Mouse (Mus musculus) mesoderm, embryonic 11.5 days (tissue): ENCODE measurements around the gene Slc6a20b.
"Not testable (repeated sequence)": the region's sequence is repeated elsewhere in the genome, so short reads cannot be mapped to it uniquely, and the experiment has no call there.

Experiments
- DNase-seq: peaks from one replicate; pipeline ENCODE4 v3.0.0-alpha.2; 2012; ENCODE audit warnings: low read depth, low spot score

Gene Slc6a20b

GRCm38 (mm10) chr9:123632281-123632680 lies at the start of gene Slc6a20b:
Gene Slc6a20b, minus strand, starts transcription at chr9:123632565.
- no peak for DNase-seq

GRCm38 (mm10) chr9:123679198-123679597 lies 46.8 kb upstream of the Slc6a20b start:
- DNase-seq = no peak

- peak; percentile 23 for DNase-seq
Observed at GRCm38 (mm10) chr9:123678327-123679105, 46.2 kb upstream of the Slc6a20b start, which contains the start of the genes Ccr9 and Slc6a20a. Gene Ccr9, plus strand, starts transcription at chr9:123678439. Gene Slc6a20a, minus strand, starts transcription at chr9:123678885.

DNA sequence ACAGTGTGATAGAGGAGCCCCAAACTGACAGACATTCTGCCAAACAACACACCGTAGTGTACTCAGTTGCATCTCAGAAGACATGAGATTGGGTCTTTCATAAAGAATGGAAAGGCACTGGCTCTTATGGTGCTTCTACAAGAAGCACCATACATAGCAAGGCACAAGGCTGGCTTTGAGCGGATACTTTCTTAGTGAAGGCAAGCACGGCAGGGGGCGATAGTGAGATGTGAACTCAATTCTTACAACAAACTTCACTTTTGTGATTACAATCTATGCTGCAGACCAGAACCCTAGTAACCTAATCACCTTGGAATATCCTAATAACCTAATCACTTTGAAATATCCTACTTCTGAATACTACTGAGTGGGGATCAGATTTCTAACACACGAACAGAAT lies 33.3 kb upstream of the Slc6a20b start:
- peak; percentile 30 for DNase-seq

DNA sequence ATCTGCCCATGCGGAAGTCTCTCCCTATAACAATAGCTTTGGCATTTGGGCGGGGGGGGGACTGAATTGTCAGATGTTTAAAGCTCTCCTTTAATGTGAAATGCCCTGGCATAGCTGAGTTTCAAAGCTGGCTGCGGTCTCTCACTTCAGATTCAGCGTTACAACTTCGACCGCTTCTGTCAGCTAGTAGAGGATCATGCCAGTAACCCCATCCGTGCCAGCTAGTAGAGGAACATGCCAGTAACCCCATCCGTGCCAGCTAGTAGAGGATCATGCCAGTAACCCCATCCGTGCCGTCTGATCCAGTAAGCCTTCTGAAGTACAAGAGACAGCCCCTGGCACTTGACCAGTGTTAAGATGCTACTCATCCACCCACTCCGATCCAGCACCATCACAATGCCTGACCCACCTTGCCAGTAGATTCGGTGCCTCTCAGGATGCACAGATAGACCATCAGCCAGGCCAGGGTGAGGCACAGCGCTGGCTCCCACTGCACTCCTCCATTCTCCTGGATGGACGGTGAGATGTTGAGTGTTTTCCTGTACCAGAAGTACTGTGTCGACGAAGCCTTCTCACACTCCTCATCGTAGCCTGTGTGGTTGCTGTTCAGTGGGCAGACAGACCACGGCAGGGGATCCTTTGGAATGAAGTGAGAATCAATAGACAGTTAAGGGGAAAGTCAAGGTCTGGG lies 27.8 kb upstream of the Slc6a20b start:
- DNase-seq = not testable (repeated sequence)

- no peak for DNase-seq
Observed at GRCm38 (mm10) chr9:123658981-123659380, 26.6 kb upstream of the Slc6a20b start.

- no peak for DNase-seq
Observed at GRCm38 (mm10) chr9:123657457-123657856, 25.1 kb upstream of the Slc6a20b start.

DNA sequence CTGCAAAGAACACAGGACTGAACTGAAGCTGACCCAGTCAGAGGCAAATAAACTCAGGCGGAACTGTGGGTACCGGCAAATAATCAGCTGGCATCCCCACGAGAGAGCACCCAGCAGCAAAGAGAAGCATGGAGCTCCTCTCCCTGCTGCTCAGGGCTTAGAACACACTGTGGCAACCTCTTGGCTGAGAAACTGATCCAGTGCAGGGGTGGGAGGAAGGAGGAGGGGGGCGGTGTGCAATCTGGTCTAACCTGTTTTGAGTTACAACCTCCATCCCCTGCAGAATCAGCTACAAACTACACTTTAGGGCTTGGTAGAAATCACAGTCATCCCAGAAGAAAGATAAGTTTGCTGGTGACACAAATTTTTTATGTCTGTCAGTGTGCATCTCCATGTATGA lies 19.0 kb upstream of the Slc6a20b start:
- DNase-seq = no peak

GRCm38 (mm10) chr9:123649785-123650511 lies 17.6 kb upstream of the Slc6a20b start:
- DNase-seq = no peak

DNA sequence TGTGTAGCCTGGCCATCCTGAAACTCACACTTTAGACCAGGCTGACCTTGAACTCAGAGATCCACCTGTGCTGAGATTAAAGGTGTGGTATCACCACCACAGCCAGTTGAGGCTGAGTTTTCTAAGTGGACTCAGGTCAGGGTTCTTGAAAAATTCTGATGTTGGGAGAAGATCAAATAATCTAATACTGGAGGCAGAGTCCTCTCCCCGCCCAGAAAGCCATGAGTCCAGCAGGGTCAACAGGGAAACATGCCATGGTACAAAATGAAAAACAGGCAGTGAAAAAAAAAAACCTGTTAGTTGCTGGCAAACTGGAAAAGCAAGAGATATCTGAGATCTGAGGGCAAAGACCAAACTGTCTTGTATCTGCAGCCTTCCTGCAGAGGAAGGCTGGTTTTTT lies 7.7 kb upstream of the Slc6a20b start:
- DNase-seq = no peak

- peak; percentile 29 for DNase-seq
Observed at GRCm38 (mm10) chr9:123638668-123639089, 6.3 kb upstream of the Slc6a20b start.

- no peak for DNase-seq
Observed at GRCm38 (mm10) chr9:123638231-123638630, 5.9 kb upstream of the Slc6a20b start.

DNA sequence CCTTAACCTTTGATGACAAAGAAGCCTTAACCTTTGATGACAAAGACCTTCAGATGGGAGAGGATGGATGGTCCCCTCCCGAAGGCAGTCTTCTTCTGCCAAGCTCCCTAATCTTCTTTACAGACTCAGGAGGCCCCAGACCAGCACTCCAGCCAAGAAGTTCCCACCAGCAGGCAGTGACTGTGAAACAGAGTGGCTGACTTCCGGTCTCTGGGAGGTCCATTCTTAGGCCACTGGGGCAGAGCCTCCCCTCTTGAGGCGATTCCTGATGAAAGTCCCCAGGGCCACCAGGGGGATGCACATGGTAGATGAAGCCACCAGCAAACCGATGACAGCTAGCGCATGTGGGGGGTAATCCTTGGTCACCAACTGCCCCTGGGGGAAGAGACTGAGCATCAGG lies 4.4 kb upstream of the Slc6a20b start:
- no peak for DNase-seq

GRCm38 (mm10) chr9:123632993-123633392 lies 628 bp upstream of the Slc6a20b start:
- no peak for DNase-seq

GRCm38 (mm10) chr9:123631666-123632065 lies 699 bp downstream of the Slc6a20b start:
- DNase-seq = no peak

- DNase-seq = no peak
Observed at GRCm38 (mm10) chr9:123625821-123626220, 6.5 kb downstream of the Slc6a20b start.

DNA sequence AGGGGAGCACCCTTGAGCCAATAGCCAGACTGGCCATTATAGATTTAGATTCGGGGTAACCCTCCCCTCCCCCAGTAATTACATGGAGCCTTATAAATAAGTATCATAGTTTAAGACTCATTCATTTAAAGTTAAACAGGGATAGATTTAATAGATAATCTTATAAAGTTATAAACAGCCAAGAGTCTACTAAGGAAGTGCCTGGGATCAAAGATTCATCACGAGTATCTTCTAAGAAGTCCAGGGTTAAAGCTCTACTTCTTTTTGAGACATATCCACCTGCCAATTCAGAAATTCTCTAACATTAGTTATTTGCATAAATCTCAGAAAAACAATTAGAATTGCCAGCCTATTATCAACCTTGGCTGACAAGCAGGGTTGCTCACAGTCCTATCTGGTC lies 7.6 kb downstream of the Slc6a20b start:
- no peak for DNase-seq

DNA sequence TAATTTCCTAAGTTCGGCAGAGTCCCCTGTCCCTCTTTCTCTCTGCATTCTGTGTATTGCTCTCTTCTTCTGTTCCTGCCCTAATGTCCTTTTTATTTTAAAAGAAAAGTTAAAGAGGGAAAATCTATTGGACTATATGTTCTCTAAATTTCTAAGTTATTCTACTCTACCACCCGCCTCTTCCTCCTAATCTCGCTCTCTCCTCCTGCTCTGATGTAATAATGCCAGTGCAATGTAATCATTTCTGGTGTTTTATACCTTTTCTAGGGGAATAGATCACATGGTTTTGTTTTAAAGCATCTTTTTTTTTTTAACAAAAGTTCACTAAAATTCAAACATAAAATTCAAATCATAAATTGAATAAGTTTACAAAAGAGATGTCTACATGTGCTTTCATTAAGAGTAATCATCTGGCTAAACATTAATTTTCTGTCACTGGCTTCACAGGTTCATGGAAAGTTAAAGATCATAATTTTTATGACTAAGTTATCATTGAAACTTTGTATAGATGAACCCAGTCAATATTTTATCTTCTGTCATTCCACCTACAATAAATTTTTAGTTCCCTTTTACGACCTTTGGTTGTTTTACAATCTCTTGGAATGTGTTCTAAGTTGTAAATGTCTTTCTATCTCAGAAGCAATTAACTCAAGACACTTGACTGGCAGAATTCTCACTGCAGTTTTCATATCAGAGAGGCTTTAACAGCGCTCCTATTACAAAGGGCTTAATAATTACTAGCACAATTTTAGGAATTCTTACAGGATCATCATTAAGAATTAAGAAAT lies 11.9 kb downstream of the Slc6a20b start:
- DNase-seq = no peak

DNA sequence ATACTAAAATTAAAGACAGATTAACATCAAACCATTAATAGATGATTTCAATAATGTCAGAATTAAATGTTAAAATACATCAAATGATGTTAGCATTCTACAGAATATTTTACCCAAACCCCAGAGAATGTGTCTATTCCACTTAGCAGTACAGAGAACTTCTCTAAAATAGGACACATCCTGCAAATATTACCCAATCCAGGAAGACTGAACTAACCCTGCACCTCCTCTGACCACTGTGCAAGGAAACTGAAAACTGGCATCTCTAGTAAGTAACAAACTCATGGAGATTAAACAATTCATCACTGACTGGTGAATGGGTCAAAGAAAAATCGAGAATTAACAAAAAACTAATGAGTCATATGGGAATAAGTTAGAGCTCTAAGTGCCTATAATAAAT lies 30.8 kb downstream of the Slc6a20b start:
- no peak for DNase-seq

GRCm38 (mm10) chr9:123597376-123597775 lies 35.0 kb downstream of the Slc6a20b start:
- no peak for DNase-seq

GRCm38 (mm10) chr9:123596910-123597309 lies 35.5 kb downstream of the Slc6a20b start:
- no peak for DNase-seq
